Mouse (Mus musculus) gastrocnemius, postnatal 36 days (tissue): ENCODE data around the gene Bsx. TPM values are rescaled to one million over a fixed set of nuclear protein-coding genes. Genes with fewer than 3 reads are reported as not detected.

Source experiments
- DNase-seq, 2 experiments: peaks; one replicate each; pipeline ENCODE4 v3.0.0; 2022
- intact Hi-C: fragments of 180-260 bp; cut with DNase I; formaldehyde crosslinking; loops from one replicate; pipeline ENCODE4 v1.15.1; 2025
- total RNA-seq, 2 experiments: library from RNA; stranded (reverse); gene quantifications; 2 replicates each; pipeline ENCODE4 v1.2.3; 2021

Bsx gene
- total RNA-seq, 2 experiments from 2014 or later, result not detected

DNA sequence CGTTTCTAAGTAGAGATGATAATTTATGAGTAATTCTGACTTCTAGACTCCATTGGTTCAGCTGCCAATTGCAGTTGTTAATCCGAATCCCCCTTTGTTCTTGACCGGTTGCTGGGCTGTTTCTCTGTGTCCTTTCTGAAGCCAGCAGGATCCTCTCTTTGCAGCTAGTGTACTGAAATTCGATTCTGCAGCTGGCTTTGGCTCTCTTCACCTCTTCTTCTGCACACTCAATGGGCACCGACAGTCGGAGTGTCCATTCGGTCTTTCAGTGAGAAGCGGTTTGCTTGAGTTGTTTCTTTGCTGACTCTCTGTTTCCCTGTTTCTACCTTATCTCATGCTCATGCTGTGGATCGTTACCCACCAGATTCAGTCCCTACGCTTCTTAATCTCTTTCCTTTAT lies 11.7 kb downstream of the Bsx start:
- intact Hi-C loops, result no loop called here
- no peak for DNase-seq

DNA sequence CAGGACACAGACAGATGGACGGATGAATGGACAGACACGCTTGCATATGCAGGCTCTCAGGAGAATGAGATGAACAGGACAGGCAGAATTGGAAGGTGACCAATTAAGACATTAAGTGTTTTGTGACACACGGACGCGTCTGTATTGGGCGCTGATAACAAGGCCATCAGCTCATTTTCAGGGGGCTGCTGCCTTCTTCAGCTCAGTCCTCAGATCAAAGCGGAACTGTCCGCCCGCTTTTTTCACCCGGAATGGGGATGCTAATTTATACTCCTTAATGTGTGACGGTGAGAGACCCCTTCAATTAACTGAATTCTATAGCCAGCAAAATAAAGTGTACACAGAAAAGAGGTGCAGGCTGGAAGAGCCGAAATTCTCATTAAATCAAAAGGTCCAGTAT lies 15.5 kb downstream of the Bsx start:
- intact Hi-C loops, result no loop called here
- no peak for DNase-seq

DNA sequence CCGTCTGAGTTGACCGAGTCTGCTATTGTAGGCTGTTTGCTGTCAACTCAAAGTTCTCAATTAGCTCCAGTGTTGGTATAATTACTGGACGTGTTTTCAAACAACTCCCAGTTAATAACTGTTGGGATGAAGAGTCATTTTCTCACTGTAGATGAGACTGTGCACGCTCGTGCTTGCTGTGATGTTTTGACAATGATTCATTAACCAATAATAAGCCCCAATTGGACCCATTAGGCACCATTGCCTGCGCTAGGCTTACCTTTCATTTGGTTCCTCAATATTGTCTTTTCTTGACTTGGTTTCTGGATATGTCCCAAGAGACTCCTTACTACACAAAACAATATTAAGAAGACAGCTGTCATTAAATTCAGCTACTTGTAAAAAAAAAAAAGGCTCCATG lies 18.5 kb downstream of the Bsx start:
- intact Hi-C loops, result no loop called here
- no peak for DNase-seq

DNA sequence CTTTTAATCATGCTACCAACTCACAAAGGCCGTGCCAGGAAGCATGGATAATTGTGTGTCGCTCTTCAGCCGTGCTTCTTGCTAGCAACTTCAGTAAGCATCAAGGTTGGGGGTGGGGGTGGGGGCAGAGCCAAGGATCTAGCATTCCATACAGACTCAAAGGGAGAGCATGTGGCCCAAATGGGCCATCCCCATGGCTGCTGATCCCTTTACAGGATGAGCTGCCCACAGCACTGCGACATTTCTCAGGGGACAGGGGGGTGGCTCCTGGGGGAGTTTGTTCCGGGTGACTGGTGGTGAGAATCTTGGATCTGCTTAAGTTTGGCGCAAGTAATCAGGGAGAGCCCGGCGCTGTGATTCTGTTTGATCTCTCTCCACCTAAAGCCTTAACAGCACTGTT lies 33.5 kb downstream of the Bsx start:
- intact Hi-C loops, result no loop called here
- no peak for DNase-seq

DNA sequence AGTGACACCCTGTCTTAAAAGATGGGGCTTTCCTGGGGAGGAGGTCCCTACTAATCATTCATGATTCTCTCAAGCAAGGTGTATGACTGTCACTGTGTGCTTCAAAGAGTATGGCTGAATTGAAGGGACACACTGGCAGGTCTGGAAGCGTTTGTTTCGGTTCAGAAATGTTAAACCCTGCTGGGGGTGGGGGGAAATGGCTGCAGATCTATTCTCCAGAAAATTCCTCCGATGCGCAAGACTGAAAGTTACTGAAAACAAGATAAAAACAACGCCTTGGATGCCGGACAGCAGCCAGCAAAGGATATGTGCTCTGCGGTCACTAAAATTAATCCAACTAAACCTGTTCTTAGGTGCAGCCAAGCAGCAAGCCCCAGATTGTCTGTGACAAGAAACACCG lies 34.5 kb downstream of the Bsx start:
- intact Hi-C loops, result no loop called here
- no peak for DNase-seq

DNA sequence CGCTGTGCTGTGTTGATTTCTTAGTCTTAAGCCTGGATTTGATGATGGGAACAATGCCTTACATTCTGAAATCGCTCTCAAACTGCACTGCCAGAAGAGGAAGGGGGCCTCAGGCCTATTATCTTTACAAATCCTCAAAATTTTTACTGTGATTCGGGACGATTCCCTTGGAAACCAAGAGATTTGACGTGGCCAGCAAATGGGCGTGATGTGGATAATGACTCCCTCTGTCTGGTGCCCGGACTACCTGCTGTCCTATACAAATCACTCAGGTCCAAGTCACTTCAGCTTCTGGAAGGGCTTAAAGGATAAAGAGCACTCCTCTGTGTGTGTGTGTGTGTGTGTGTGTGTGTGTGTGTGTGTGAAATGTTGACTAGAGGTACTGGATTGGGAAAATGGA lies 35.0 kb downstream of the Bsx start:
- no peak for DNase-seq
- intact Hi-C loops, result no loop called here

DNA sequence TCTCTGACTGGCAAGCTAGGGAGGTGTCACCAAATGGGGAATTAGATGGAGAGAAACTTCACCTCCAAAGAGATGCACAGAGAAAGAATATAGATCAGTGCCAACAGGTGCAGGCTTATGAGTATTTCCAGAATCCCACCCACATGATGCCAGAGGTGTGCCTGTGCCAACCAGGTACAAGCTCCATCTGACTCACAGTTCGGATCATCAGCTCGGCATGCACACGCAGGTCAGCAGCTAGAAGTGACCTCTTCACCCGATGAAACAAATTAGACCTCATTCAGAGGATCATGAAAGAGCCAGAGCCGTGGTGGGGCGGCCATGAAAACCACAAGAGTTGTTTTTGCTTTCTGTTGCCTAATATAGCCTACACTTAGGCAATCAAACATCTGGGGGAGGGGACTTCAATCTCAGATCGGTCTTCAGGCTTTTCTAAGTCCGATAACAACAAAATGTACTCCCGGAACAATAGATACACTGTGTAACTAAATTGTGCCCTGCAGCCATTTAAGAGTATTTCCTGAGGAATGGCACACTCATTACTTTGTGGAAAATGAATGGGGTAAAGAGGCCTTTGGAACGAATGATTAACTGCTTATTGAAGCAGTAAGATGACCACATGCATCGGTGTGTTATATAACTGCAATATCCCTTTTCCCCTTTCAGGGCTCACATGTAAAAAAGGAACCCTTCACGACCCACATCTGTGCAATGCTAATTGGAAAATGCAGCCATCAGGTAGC lies 44.1 kb downstream of the Bsx start:
- no peak for DNase-seq
- intact Hi-C loops, result no loop called here

DNA sequence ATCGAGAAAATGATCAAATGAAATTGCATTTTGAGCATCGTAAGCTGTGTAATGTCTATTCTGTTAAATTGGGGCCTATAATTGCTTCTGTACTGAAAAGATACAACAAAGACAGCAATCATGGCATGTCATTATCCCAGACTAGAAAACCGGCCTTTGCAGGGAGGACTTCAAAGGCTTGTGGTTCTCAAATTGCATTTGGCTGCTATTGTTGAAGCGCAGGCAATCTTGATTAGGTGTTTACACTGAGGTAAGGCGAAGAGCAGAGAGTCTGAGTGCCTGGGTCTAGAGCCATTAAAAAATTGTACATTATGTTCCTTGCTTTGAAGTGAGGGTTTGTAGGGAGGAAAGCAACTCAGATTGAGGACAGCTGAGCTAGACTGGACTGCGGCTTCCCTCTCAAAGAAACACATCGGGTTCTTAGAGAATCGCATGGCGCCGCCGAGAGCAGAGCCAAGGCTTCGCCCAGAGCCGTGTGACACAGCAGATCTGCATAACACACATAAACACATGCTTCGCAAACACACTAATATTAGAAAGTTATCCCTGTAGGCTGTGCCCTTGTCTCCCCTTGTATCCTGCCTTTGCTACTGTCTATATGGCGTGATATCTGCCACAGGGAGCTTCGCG lies 53.5 kb downstream of the Bsx start:
- DNase-seq, result no peak
- intact Hi-C loops, result no loop called here

Other genes with a start within 250 kb of the Bsx start
- gene Gm21915, start 203.5 kb upstream of the Bsx start, total RNA-seq, result not detected
- 1 to 10 TPM; 3.1 to 6.1 TPM for gene Clmp, start 188.2 kb upstream of the Bsx start, total RNA-seq
- 1,000 to 10,000 TPM; 1,032 to 1,188 TPM for gene Hspa8, start 73.1 kb upstream of the Bsx start, total RNA-seq
- gene Jhy, start 90.0 kb downstream of the Bsx start, total RNA-seq, result not detected
- not detected for gene Crtam, start 130.5 kb downstream of the Bsx start, total RNA-seq